Mouse (Mus musculus): ENCODE data around the gene Gm4302.
"Not testable (repeated sequence)": the region's sequence is repeated elsewhere in the genome, so short reads cannot be mapped to it uniquely, and the experiment has no call there.

Gene Gm4302

DNA sequence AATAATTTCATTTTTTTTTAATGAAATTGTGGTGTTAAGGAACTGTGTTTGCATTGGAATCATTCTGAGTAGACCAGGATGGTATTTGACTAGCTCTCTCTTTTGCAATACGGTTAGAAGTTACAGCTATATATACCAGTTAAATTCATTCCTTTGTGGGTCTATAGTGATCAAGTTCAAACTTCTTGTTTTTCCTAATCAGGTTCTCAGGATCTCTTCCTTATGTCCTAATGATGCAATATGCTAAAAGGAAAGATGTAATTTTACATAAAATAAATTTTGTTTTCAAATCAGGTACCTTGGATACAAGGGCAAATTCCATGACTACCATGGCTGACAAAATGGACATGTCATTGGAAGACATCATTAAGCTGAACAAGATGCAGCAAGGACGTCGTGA is at the start of gene Gm4302:
Gene Gm4302 (plus strand): TSS at position 301 of the 400 bp plus-strand sequence.
- not testable (repeated sequence) for DNase-seq

DNA sequence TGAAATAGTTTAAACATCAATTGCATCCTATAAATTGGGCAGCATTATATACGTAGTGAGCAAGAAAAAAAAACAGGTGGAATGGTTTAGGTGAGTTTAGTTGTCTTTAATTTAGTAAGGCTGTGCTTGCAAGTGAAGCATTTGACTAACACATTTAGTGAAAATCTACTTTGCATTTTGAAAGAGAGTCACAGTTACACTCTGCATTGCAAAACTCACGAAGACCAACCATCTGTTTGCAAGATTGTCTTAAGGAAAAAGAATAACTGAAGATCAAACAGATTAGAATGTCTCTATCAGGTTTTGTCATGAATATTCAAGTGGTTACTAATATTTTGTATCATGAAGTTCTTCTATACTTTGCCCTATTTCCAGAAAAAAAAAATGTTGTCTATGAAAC is 44.5 kb upstream of the Gm4302 start:
- DNase-seq: no peak

DNA sequence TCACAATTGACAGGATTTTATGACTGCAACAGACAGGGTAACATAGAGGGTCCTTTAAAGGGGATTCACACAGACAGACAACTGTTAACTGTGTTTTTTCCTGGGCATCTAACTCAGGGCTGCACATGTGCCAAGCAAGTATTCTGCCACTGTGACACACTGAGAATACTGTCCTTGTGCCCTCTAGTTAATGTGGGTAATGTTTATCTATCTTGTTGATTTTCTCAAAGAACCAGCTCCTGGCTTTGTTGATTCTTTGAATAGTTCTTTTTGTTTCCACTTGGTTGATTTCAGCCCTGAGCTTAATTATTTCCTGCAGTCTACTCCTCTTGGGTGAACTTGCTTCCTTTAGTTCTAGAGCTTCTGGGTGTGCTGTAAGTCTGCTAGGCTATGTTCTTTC is 40.5 kb upstream of the Gm4302 start:
- DNase-seq: not testable (repeated sequence)

DNA sequence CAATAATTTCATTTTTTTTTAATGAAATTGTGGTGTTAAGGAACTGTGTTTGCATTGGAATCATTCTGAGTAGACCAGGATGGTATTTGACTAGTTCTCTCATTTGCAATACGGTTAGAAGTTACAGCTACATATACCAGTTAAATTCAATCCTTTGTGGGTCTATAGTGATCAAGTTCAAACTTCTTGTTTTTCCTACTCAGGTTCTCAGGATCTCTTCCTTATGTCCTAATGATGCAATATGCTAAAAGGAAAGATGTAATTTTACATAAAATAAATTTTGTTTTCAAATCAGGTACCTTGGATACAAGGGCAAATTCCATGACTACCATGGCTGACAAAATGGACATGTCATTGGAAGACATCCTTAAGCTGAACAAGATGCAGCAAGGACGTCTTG is 5.3 kb upstream of the Gm4302 start, which contains the start of gene Gm4301:
Gene Gm4301 (plus strand): TSS at position 301 of the 400 bp plus-strand sequence.
- not testable (repeated sequence) for DNase-seq

DNA sequence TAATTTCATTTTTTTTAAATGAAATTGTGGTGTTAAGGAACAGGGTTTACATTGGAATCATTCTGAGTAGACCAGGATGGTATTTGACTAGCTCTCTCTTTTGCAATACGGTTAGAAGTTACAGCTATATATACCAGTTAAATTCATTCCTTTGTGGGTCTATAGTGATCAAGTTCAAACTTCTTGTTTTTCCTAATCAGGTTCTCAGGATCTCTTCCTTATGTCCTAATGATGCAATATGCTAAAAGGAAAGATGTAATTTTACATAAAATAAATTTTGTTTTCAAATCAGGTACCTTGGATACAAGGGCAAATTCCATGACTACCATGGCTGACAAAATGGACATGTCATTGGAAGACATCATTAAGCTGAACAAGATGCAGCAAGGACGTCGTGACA is 5.0 kb downstream of the Gm4302 start, which contains the start of gene Gm4303:
Gene Gm4303 (plus strand): TSS at position 301 of the 400 bp plus-strand sequence.
- not testable (repeated sequence) for DNase-seq

DNA sequence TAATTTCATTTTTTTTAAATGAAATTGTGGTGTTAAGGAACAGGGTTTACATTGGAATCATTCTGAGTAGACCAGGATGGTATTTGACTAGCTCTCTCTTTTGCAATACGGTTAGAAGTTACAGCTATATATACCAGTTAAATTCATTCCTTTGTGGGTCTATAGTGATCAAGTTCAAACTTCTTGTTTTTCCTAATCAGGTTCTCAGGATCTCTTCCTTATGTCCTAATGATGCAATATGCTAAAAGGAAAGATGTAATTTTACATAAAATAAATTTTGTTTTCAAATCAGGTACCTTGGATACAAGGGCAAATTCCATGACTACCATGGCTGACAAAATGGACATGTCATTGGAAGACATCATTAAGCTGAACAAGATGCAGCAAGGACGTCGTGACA is 10.2 kb downstream of the Gm4302 start, which contains the start of gene Gm4305:
Gene Gm4305 (plus strand): TSS at position 301 of the 400 bp plus-strand sequence.
- DNase-seq: not testable (repeated sequence)

DNA sequence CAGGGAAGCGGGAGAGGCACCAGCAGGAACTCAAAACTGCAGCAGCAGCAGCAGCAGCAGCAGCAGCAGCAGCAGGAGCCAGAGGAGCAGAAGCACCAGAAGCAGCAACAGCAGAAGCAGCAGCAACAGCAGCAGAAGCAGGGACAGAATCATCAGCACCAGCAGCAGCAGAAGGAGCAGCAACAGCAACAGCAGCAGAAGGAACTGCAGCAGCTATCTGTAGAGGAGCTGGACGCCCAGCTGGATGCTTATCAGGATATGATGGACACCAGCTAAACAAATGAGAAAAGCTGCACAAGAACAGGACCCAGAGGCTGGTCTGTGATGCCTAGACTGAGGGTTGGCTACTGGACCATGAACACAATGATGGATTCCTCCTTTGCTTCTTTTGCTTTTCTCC is 16.2 kb downstream of the Gm4302 start:
- DNase-seq: peak; percentile 3 to 8

DNA sequence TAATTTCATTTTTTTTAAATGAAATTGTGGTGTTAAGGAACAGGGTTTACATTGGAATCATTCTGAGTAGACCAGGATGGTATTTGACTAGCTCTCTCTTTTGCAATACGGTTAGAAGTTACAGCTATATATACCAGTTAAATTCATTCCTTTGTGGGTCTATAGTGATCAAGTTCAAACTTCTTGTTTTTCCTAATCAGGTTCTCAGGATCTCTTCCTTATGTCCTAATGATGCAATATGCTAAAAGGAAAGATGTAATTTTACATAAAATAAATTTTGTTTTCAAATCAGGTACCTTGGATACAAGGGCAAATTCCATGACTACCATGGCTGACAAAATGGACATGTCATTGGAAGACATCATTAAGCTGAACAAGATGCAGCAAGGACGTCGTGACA is 20.4 kb downstream of the Gm4302 start, which contains the start of gene Gm4307:
Gene Gm4307 (plus strand): TSS at position 301 of the 400 bp plus-strand sequence.
- not testable (repeated sequence) for DNase-seq

DNA sequence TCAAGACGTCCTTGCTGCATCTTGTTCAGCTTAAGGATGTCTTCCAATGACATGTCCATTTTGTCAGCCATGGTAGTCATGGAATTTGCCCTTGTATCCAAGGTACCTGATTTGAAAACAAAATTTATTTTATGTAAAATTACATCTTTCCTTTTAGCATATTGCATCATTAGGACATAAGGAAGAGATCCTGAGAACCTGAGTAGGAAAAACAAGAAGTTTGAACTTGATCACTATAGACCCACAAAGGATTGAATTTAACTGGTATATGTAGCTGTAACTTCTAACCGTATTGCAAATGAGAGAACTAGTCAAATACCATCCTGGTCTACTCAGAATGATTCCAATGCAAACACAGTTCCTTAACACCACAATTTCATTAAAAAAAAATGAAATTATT is 41.8 kb downstream of the Gm4302 start, which contains the start of gene Gm4312:
Gene Gm4312 (minus strand): TSS at position 101 of the 400 bp plus-strand sequence.
- not testable (repeated sequence) for DNase-seq
